In genomic region chr19:55073004-55073403, GRCm38 (mm10) we compare ENCODE assay signal across 20 mouse cellular contexts. TPM values are rescaled to one million over a fixed set of nuclear protein-coding genes. Genes with fewer than 3 reads are reported as not detected.
DNase-seq lines count a peak whose midpoint lies in the region; TF ChIP-seq lines count a peak whose summit lies in the region.
"Had no signal": no experiment of that assay in that cellular context is flagged by ENCODE, and none has a peak within 500 bp of the region (broad histone marks: within the 10 kb centered on the region; RNA-seq: fewer than 3 reads in every experiment).

No protein-coding gene starts in this region.

- TF ChIP-seq EP300 in heart, adult 2 months (IDR thresholded peaks at IDR 0.05; ENCODE audit: insufficient read depth, low read depth, low read length) = no peak

- peak; percentile 63 for TF ChIP-seq CTCF in heart, adult 2 months (IDR thresholded peaks at IDR 0.05)
- TF ChIP-seq CTCF in left cerebral cortex, adult 2 months (IDR thresholded peaks at IDR 0.05) = peak; percentile 55

- in situ Hi-C loops in ES-E14 (cut with MboI; ENCODE audit: low sequenced_read_pairs in 2 of 2, unreplicated experiment in 2 of 2) = loop anchor here in 1 of 2 experiments (25.0 kb wide), 1 partner anchor 1036 kb away; the partner anchor contains the start of gene Adra2a

- no peaks in the 10 kb centered on the region for H3K4me1 ChIP-seq in heart, adult 2 months (ENCODE audit: control insufficient read depth, insufficient read depth, low read length)
- no peaks in the 10 kb centered on the region for H3K4me1 ChIP-seq in ES-E14 (ENCODE audit: control insufficient read depth in 2 of 2, insufficient read depth in 2 of 2, low read length in 2 of 2, poor library complexity in 1 of 2)
- H3K4me1 ChIP-seq: kidney, embryonic 15.5 days; limb, embryonic 15.5 days; lung, embryonic 15.5 days; neural tube, embryonic 12.5 days had no signal

- no peak overlapping the region for H3K4me3 ChIP-seq in heart, adult 2 months
- H3K4me3 ChIP-seq in left cerebral cortex, adult 2 months = no peak overlapping the region
- no peak overlapping the region for H3K4me3 ChIP-seq in ES-E14 (ENCODE audit: insufficient read depth in 1 of 2, low read depth in 1 of 2, low read length in 2 of 2, poor library complexity in 1 of 2, severe bottlenecking in 1 of 2)
- H3K4me3 ChIP-seq: kidney, embryonic 15.5 days; limb, embryonic 15.5 days; lung, embryonic 15.5 days; midbrain, embryonic 12.5 days; neural tube, embryonic 12.5 days had no signal

- H3K27ac ChIP-seq in heart, adult 2 months = no peak overlapping the region
- no peak overlapping the region for H3K27ac ChIP-seq in left cerebral cortex, adult 2 months
- no peak overlapping the region for H3K27ac ChIP-seq in ES-E14 (ENCODE audit: insufficient read depth, low read depth, low read length, poor library complexity, severe bottlenecking)
- H3K27ac ChIP-seq: kidney, embryonic 15.5 days; limb, embryonic 15.5 days; lung, embryonic 15.5 days; midbrain, embryonic 12.5 days; neural tube, embryonic 12.5 days had no signal

- H3K9ac ChIP-seq in heart, adult 2 months (ENCODE audit: low read depth, low read length) = no peak overlapping the region
- H3K9ac ChIP-seq in ES-E14 (ENCODE audit: insufficient read depth, low read depth, low read length, poor library complexity, severe bottlenecking) = no peak overlapping the region
- H3K9ac ChIP-seq: kidney, embryonic 15.5 days; limb, embryonic 15.5 days; lung, embryonic 15.5 days; midbrain, embryonic 12.5 days; neural tube, embryonic 12.5 days had no signal

- H3K9me3 ChIP-seq in ES-E14 (ENCODE audit: control insufficient read depth, insufficient read depth, low read depth, low read length) = no peaks in the 10 kb centered on the region
- H3K9me3 ChIP-seq: kidney, embryonic 15.5 days; limb, embryonic 15.5 days; lung, embryonic 15.5 days; midbrain, embryonic 12.5 days; neural tube, embryonic 12.5 days had no signal

- TF ChIP-seq POLR2A in heart, adult 2 months (IDR thresholded peaks at IDR 0.05; ENCODE audit: insufficient read depth, low read depth, low read length) = no peak

- intact Hi-C loops in heart, adult 2 months (cut with DNase I) = loop anchor here (2.0 kb wide), 1 partner anchor 126 kb away; no protein-coding TSS in a partner anchor
- intact Hi-C loops in heart, postnatal 36 days (cut with DNase I) = loop anchor here (2.0 to 10.0 kb wide), 2 partner anchors 126 to 242 kb away; partner anchors contain the start of genes Vti1a and Zdhhc6
- intact Hi-C loops in left cerebral cortex, adult 2 months (cut with DNase I) = loop anchor here (2.0 kb wide), 2 partner anchors 126 to 134 kb away; no protein-coding TSS in a partner anchor
- intact Hi-C loops in left cerebral cortex, postnatal 10 days (cut with DNase I) = loop anchor here (10.0 kb wide), 2 partner anchors 222 to 1438 kb away; no protein-coding TSS in a partner anchor

- no peaks in the 10 kb centered on the region for H3K27me3 ChIP-seq in heart, adult 2 months (ENCODE audit: control insufficient read depth, insufficient read depth, low read length)
- H3K27me3 ChIP-seq: kidney, embryonic 15.5 days; limb, embryonic 15.5 days; lung, embryonic 15.5 days; midbrain, embryonic 12.5 days; neural tube, embryonic 12.5 days had no signal

- no peak for DNase-seq in heart, adult 2 months
- no peak for DNase-seq in heart, postnatal 36 days
- DNase-seq in left cerebral cortex, adult 2 months (ENCODE audit: extremely low spot score in 1 of 2, low spot score in 2 of 2) = no peak
- DNase-seq in left cerebral cortex, postnatal 10 days (ENCODE audit: extremely low spot score in 1 of 2, low spot score in 2 of 2) = no peak
- DNase-seq in 3T3-L1 (ENCODE audit: low read depth, low spot score) (peak; percentile 33), ES-E14 (ENCODE audit: low read depth, low spot score) (no peak)
- no peak for DNase-seq in thymus, postnatal 25 days
- no peak for DNase-seq in frontal cortex, postnatal 14 days (ENCODE audit: low spot score in 2 of 2)
- DNase-seq: adrenal gland, adult 8-10 months; cerebellum, adult 11-12 months; cerebellum, postnatal 14 days; embryo, embryonic 11 days; heart, adult 11 months; layer of hippocampus, postnatal 36 days; thymus, postnatal 36 days had no signal

- H3K36me3 ChIP-seq in heart, adult 2 months (ENCODE audit: control insufficient read depth, insufficient read depth, low read length) = no peaks in the 10 kb centered on the region
- peaks cover 53% of the 10 kb centered on the region for H3K36me3 ChIP-seq in ES-E14 (ENCODE audit: control insufficient read depth, insufficient read depth, low read length, poor library complexity, severe bottlenecking)

- no peaks in the 10 kb centered on the region for H3K79me2 ChIP-seq in heart, adult 2 months (replicated peaks; ENCODE audit: control insufficient read depth, insufficient read depth, low read length)

- 81% methylated on average over 3 of the region's 3 CpGs for WGBS in heart, adult 2 months

TF ChIP-seq in ES-E14, 5 proteins besides CTCF, POLR2A, EP300 and RAD21:
- no peak for TF ChIP-seq HCFC1 (IDR thresholded peaks at IDR 0.05; ENCODE audit: borderline replicate concordance, insufficient read depth, low read length)
- peak; percentile 61; the same call in 1 of the 2 replicates for TF ChIP-seq ZNF384 (IDR thresholded peaks at IDR 0.05; ENCODE audit: low read depth, low read length)
- TF ChIP-seq ZC3H11A (IDR thresholded peaks at IDR 0.05; ENCODE audit: borderline replicate concordance, low read depth, low read length) = no peak

RNA-seq across cellular contexts. Expression of gene Gpam, which starts 54.0 kb away (rescaled TPM):
- total RNA-seq in heart, adult 2 months (2021) = 100 to 1,000 TPM; 149 to 173 TPM
- 75.4 and 121 TPM in 2 replicates for polyA plus RNA-seq in heart, adult 2 months (2012; rRNA removed)
- total RNA-seq in heart, postnatal 36 days (2021) = 100 to 1,000 TPM; 210 to 250 TPM
- total RNA-seq in left cerebral cortex, adult 2 months (2021) = 10 to 100 TPM; 35.9 to 36.6 TPM
- 10 to 100 TPM; 59.1 to 60.1 TPM for total RNA-seq in left cerebral cortex, postnatal 10 days (2021)
- total RNA-seq in ES-E14 (2012; rRNA removed) = 16.6 and 27.4 TPM in 2 replicates
